Mouse (Mus musculus): ENCODE results near the gene Ptn. TPM values are rescaled to one million over a fixed set of nuclear protein-coding genes. Genes with fewer than 3 reads are reported as not detected.

Ptn gene
- polyA plus RNA-seq, 1 experiment: 3.1 TPM

GRCm38 (mm10) chr6:36845288-36845687 lies 35.3 kb upstream of the Ptn start:
- Histone ChIP-seq H3K4me3 (no peak overlapping the region), H3K4me2 (ENCODE audit: low read depth) (no peak overlapping the region), H3K36me3 (ENCODE audit: control insufficient read depth, insufficient read depth) (no peaks in the 10 kb centered on the region), H3K79me2 (ENCODE audit: control insufficient read depth, insufficient read depth) (no peaks in the 10 kb centered on the region), H3ac (ENCODE audit: control insufficient read depth, insufficient read length) (no peak overlapping the region), H3K27me3 (ENCODE audit: control insufficient read depth, insufficient read depth, insufficient read length) (no peaks in the 10 kb centered on the region)
- TF ChIP-seq MYOD1 (IDR thresholded peaks at IDR 0.05; ENCODE audit: control insufficient read depth in 1 of 3, insufficient read length in 2 of 3, low read depth in 2 of 3) (peak; percentile 11 to 26 (median 21)), TCF3 (IDR thresholded peaks at IDR 0.05; ENCODE audit: insufficient read length, low read depth) (no peak), TCF12 (IDR thresholded peaks at IDR 0.05; ENCODE audit: insufficient read depth, poor library complexity, severe bottlenecking) (peak; percentile 6), REST (IDR thresholded peaks at IDR 0.05; ENCODE audit: insufficient read depth, insufficient read length) (no peak), POLR2AphosphoS2 (IDR thresholded peaks at IDR 0.05; ENCODE audit: insufficient read length, low read depth) (no peak), USF1 (IDR thresholded peaks at IDR 0.05; ENCODE audit: low read depth) (no peak), SRF (IDR thresholded peaks at IDR 0.05; ENCODE audit: control insufficient read depth, insufficient read length, low read depth) (no peak), MYOG (IDR thresholded peaks at IDR 0.05; ENCODE audit: control insufficient read depth in 1 of 3, insufficient read depth in 1 of 3, insufficient read length in 2 of 3, low read depth in 2 of 3) (peak in 1 of 3 experiments; percentile 51)

GRCm38 (mm10) chr6:36844258-36844657 lies 34.2 kb upstream of the Ptn start:
- no peak overlapping the region for H3K4me3 ChIP-seq
- no peaks in the 10 kb centered on the region for H3K79me2 ChIP-seq (ENCODE audit: control insufficient read depth, insufficient read depth)
- no peaks in the 10 kb centered on the region for H3K27me3 ChIP-seq (ENCODE audit: control insufficient read depth, insufficient read depth, insufficient read length)
- no peak overlapping the region for H3ac ChIP-seq (ENCODE audit: control insufficient read depth, insufficient read length)
- no peaks in the 10 kb centered on the region for H3K36me3 ChIP-seq (ENCODE audit: control insufficient read depth, insufficient read depth)
- no peak overlapping the region for H3K4me2 ChIP-seq (ENCODE audit: low read depth)
- TF ChIP-seq USF1 (IDR thresholded peaks at IDR 0.05; ENCODE audit: low read depth) (no peak), REST (IDR thresholded peaks at IDR 0.05; ENCODE audit: insufficient read depth, insufficient read length) (no peak), MYOD1 (IDR thresholded peaks at IDR 0.05; ENCODE audit: control insufficient read depth in 1 of 3, insufficient read length in 2 of 3, low read depth in 2 of 3) (no peak), SRF (IDR thresholded peaks at IDR 0.05; ENCODE audit: control insufficient read depth, insufficient read length, low read depth) (no peak), TCF12 (IDR thresholded peaks at IDR 0.05; ENCODE audit: insufficient read depth, poor library complexity, severe bottlenecking) (no peak), TCF3 (IDR thresholded peaks at IDR 0.05; ENCODE audit: insufficient read length, low read depth) (no peak), MYOG (IDR thresholded peaks at IDR 0.05; ENCODE audit: control insufficient read depth in 1 of 3, insufficient read depth in 1 of 3, insufficient read length in 2 of 3, low read depth in 2 of 3) (no peak), POLR2AphosphoS2 (IDR thresholded peaks at IDR 0.05; ENCODE audit: insufficient read length, low read depth) (no peak), POLR2A (IDR thresholded peaks at IDR 0.05; ENCODE audit: insufficient read length, low read depth) (no peak), CEBPB (IDR thresholded peaks at IDR 0.05; ENCODE audit: insufficient read depth, poor library complexity, severe bottlenecking) (no peak), MAX (IDR thresholded peaks at IDR 0.05; ENCODE audit: low read depth) (no peak), E2F4 (IDR thresholded peaks at IDR 0.05; ENCODE audit: insufficient read depth) (no peak)

- Histone ChIP-seq H3K79me2 (ENCODE audit: control insufficient read depth, insufficient read depth) (no peaks in the 10 kb centered on the region), H3K4me3 (no peak overlapping the region), H3K4me2 (ENCODE audit: low read depth) (no peak overlapping the region), H3K27me3 (ENCODE audit: control insufficient read depth, insufficient read depth, insufficient read length) (no peaks in the 10 kb centered on the region), H3ac (ENCODE audit: control insufficient read depth, insufficient read length) (no peak overlapping the region), H3K36me3 (ENCODE audit: control insufficient read depth, insufficient read depth) (no peaks in the 10 kb centered on the region)
- TF ChIP-seq USF1 (IDR thresholded peaks at IDR 0.05; ENCODE audit: low read depth) (no peak), TCF12 (IDR thresholded peaks at IDR 0.05; ENCODE audit: insufficient read depth, poor library complexity, severe bottlenecking) (no peak), POLR2A (IDR thresholded peaks at IDR 0.05; ENCODE audit: insufficient read length, low read depth) (no peak), CEBPB (IDR thresholded peaks at IDR 0.05; ENCODE audit: insufficient read depth, poor library complexity, severe bottlenecking) (no peak), MYOD1 (IDR thresholded peaks at IDR 0.05; ENCODE audit: control insufficient read depth in 1 of 3, insufficient read length in 2 of 3, low read depth in 2 of 3) (no peak), REST (IDR thresholded peaks at IDR 0.05; ENCODE audit: insufficient read depth, insufficient read length) (no peak), POLR2AphosphoS2 (IDR thresholded peaks at IDR 0.05; ENCODE audit: insufficient read length, low read depth) (no peak), E2F4 (IDR thresholded peaks at IDR 0.05; ENCODE audit: insufficient read depth) (no peak), MYOG (IDR thresholded peaks at IDR 0.05; ENCODE audit: control insufficient read depth in 1 of 3, insufficient read depth in 1 of 3, insufficient read length in 2 of 3, low read depth in 2 of 3) (no peak), MAX (IDR thresholded peaks at IDR 0.05; ENCODE audit: low read depth) (no peak), SRF (IDR thresholded peaks at IDR 0.05; ENCODE audit: control insufficient read depth, insufficient read length, low read depth) (no peak), TCF3 (IDR thresholded peaks at IDR 0.05; ENCODE audit: insufficient read length, low read depth) (no peak)
Measured at GRCm38 (mm10) chr6:36843031-36843488, 33.0 kb upstream of the Ptn start.

DNA sequence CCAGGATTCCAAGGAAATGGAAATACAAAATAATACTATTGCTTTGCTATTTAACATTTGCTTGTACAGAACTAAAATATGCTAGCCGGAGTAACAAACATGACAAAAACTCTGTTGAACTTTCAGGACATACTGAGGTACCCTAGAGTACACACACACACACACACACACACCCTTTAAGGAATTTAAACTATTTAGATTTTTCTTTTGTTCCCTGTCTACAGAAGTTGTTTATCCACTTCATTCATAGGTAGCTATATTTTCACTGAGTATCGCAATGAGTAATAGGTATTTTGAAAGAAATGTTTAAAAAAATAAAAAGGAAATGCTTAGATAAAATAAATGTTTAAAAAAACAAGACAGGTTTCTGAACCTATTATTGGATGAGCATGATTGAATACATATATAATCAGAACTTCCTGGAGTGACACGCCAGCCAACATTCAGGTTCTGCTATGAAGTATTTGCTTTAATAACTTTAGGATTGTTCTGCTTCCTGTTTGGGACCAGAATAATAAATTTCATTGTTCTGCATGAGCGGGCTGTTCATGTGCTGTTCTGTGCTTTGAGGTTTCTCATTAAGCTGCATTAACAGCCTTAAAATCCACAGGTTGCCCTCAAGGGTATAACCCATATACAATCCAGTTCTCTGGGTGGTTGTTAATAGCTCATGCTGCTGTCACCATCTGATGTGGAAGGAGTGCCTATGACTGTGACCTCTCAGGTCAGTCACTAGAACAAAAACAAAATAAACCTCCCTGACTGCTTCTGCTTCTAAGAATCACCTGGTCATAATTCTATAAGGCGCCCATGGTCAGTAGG lies 32.3 kb upstream of the Ptn start:
- Histone ChIP-seq H3K36me3 (ENCODE audit: control insufficient read depth, insufficient read depth) (no peaks in the 10 kb centered on the region), H3ac (ENCODE audit: control insufficient read depth, insufficient read length) (no peak overlapping the region), H3K4me3 (no peak overlapping the region), H3K27me3 (ENCODE audit: control insufficient read depth, insufficient read depth, insufficient read length) (no peaks in the 10 kb centered on the region), H3K4me2 (ENCODE audit: low read depth) (no peak overlapping the region), H3K79me2 (ENCODE audit: control insufficient read depth, insufficient read depth) (no peaks in the 10 kb centered on the region)
- TF ChIP-seq MAX (IDR thresholded peaks at IDR 0.05; ENCODE audit: low read depth): no peak
- TF ChIP-seq POLR2AphosphoS2 (IDR thresholded peaks at IDR 0.05; ENCODE audit: insufficient read length, low read depth): no peak
- TF ChIP-seq REST (IDR thresholded peaks at IDR 0.05; ENCODE audit: insufficient read depth, insufficient read length): no peak
- no peak for TF ChIP-seq CEBPB (IDR thresholded peaks at IDR 0.05; ENCODE audit: insufficient read depth, poor library complexity, severe bottlenecking)
- no peak for TF ChIP-seq MYOD1 (IDR thresholded peaks at IDR 0.05; ENCODE audit: control insufficient read depth in 1 of 3, insufficient read length in 2 of 3, low read depth in 2 of 3)
- no peak for TF ChIP-seq POLR2A (IDR thresholded peaks at IDR 0.05; ENCODE audit: insufficient read length, low read depth)
